Mouse (Mus musculus): ENCODE measurements around the gene Sapcd1. TPM values are rescaled to one million over a fixed set of nuclear protein-coding genes. Genes with fewer than 3 reads are reported as not detected.

Sapcd1 gene
- 0.54 and 1.7 TPM in 2 replicates for polyA plus RNA-seq (2012; rRNA removed; ENCODE audit: low replicate concordance)

GRCm38 (mm10) chr17:35027277-35028068, at the start of gene Sapcd1:
Sapcd1 (minus strand) TSS chr17:35028016.

GRCm38 (mm10) chr17:35076507-35077176, 48.8 kb upstream of the Sapcd1 start, which contains the start of gene Ly6g6e:
Ly6g6e (plus strand) TSS chr17:35076902.

GRCm38 (mm10) chr17:35066084-35066483, 38.3 kb upstream of the Sapcd1 start, which contains the start of gene Mpig6b:
Mpig6b (minus strand) TSS chr17:35066184.

GRCm38 (mm10) chr17:35064951-35065947, 37.4 kb upstream of the Sapcd1 start, which contains the start of gene Ly6g6c:
Ly6g6c (plus strand) TSS chr17:35065388.

GRCm38 (mm10) chr17:35058911-35059892, 31.4 kb upstream of the Sapcd1 start, which contains the start of gene Ddah2:
Ddah2 (plus strand) TSS chr17:35059035.

GRCm38 (mm10) chr17:35049561-35050016, 21.8 kb upstream of the Sapcd1 start, which contains the start of gene Clic1:
Clic1 (plus strand) TSS chr17:35049966.

GRCm38 (mm10) chr17:35046681-35047455, 19.1 kb upstream of the Sapcd1 start, which contains the start of gene Msh5:
Msh5 (minus strand) TSS chr17:35046745.

GRCm38 (mm10) chr17:35016376-35016775, 11.4 kb downstream of the Sapcd1 start, which contains the start of gene Vwa7:
Vwa7 (plus strand) TSS chr17:35016579.

GRCm38 (mm10) chr17:35000717-35001451, 26.9 kb downstream of the Sapcd1 start, which contains the start of gene Vars:
Vars (plus strand) TSS chr17:35000987.

GRCm38 (mm10) chr17:34981690-34982180, 46.1 kb downstream of the Sapcd1 start, which contains the start of gene Lsm2:
Lsm2 (plus strand) TSS chr17:34981862.

Other genes with a start within 250 kb of the Sapcd1 start
- gene Cyp21a1, start 223.5 kb downstream of the Sapcd1 start, polyA plus RNA-seq (2012; rRNA removed; ENCODE audit: low replicate concordance) = 0.26 and 1.6 TPM in 2 replicates
- 37.5 and 44.6 TPM in 2 replicates for gene Stk19, start 191.1 kb downstream of the Sapcd1 start, polyA plus RNA-seq (2012; rRNA removed; ENCODE audit: low replicate concordance)
- 65.8 and 69.5 TPM in 2 replicates for gene Dxo, start 191.0 kb downstream of the Sapcd1 start, polyA plus RNA-seq (2012; rRNA removed; ENCODE audit: low replicate concordance)
- 92.6 and 103 TPM in 2 replicates for gene Skiv2l, start 177.8 kb downstream of the Sapcd1 start, polyA plus RNA-seq (2012; rRNA removed; ENCODE audit: low replicate concordance)
- gene Nelfe, start 177.6 kb downstream of the Sapcd1 start, polyA plus RNA-seq (2012; rRNA removed; ENCODE audit: low replicate concordance) = 26.6 and 41.9 TPM in 2 replicates
- 75.6 and 198 TPM in 2 replicates for gene Cfb, start 165.5 kb downstream of the Sapcd1 start, polyA plus RNA-seq (2012; rRNA removed; ENCODE audit: low replicate concordance)
- 7.5 and 24.8 TPM in 2 replicates for gene Zbtb12, start 148.5 kb downstream of the Sapcd1 start, polyA plus RNA-seq (2012; rRNA removed; ENCODE audit: low replicate concordance)
- gene Gm20547, start 146.0 kb downstream of the Sapcd1 start, polyA plus RNA-seq (2012; rRNA removed; ENCODE audit: low replicate concordance) = not detected in 2 replicates
- 69.3 and 73.7 TPM in 2 replicates for gene C2, start 129.8 kb downstream of the Sapcd1 start, polyA plus RNA-seq (2012; rRNA removed; ENCODE audit: low replicate concordance)
- gene Ehmt2, start 129.5 kb downstream of the Sapcd1 start, polyA plus RNA-seq (2012; rRNA removed; ENCODE audit: low replicate concordance) = 185 and 311 TPM in 2 replicates
- gene Slc44a4, start 113.5 kb downstream of the Sapcd1 start, polyA plus RNA-seq (2012; rRNA removed; ENCODE audit: low replicate concordance) = 0.10 and 12.1 TPM in 2 replicates
- 41.5 and 44.0 TPM in 2 replicates for gene Neu1, start 96.8 kb downstream of the Sapcd1 start, polyA plus RNA-seq (2012; rRNA removed; ENCODE audit: low replicate concordance)
- 15.3 and 47.3 TPM in 2 replicates for gene Hspa1b, start 68.8 kb downstream of the Sapcd1 start, polyA plus RNA-seq (2012; rRNA removed; ENCODE audit: low replicate concordance)
- gene Gm20481, start 58.1 kb downstream of the Sapcd1 start, polyA plus RNA-seq (2012; rRNA removed; ENCODE audit: low replicate concordance) = not detected in 2 replicates
- gene Hspa1a, start 55.9 kb downstream of the Sapcd1 start, polyA plus RNA-seq (2012; rRNA removed; ENCODE audit: low replicate concordance) = 8.7 and 27.0 TPM in 2 replicates
- 0.46 and 0.59 TPM in 2 replicates for gene Hspa1l, start 55.3 kb downstream of the Sapcd1 start, polyA plus RNA-seq (2012; rRNA removed; ENCODE audit: low replicate concordance)
- 69.2 and 79.0 TPM in 2 replicates for gene Lsm2, start 46.2 kb downstream of the Sapcd1 start, polyA plus RNA-seq (2012; rRNA removed; ENCODE audit: low replicate concordance)
- gene Vars, start 27.0 kb downstream of the Sapcd1 start, polyA plus RNA-seq (2012; rRNA removed; ENCODE audit: low replicate concordance) = 61.9 and 207 TPM in 2 replicates
- gene Vwa7, start 11.4 kb downstream of the Sapcd1 start, polyA plus RNA-seq (2012; rRNA removed; ENCODE audit: low replicate concordance) = 0.39 and 0.62 TPM in 2 replicates
- 1.8 TPM in 2 replicates for gene Msh5, start 18.7 kb upstream of the Sapcd1 start, polyA plus RNA-seq (2012; rRNA removed; ENCODE audit: low replicate concordance)
- 87.4 and 180 TPM in 2 replicates for gene Clic1, start 21.9 kb upstream of the Sapcd1 start, polyA plus RNA-seq (2012; rRNA removed; ENCODE audit: low replicate concordance)
- gene Ddah2, start 31.0 kb upstream of the Sapcd1 start, polyA plus RNA-seq (2012; rRNA removed; ENCODE audit: low replicate concordance) = 59.2 and 121 TPM in 2 replicates
- gene Ly6g6c, start 37.4 kb upstream of the Sapcd1 start, polyA plus RNA-seq (2012; rRNA removed; ENCODE audit: low replicate concordance) = 0.17 TPM in 1 of 2 replicates, not detected in the other
- gene Mpig6b, start 38.2 kb upstream of the Sapcd1 start, polyA plus RNA-seq (2012; rRNA removed; ENCODE audit: low replicate concordance) = 0.09 and 0.21 TPM in 2 replicates
- gene Ly6g6e, start 48.9 kb upstream of the Sapcd1 start, polyA plus RNA-seq (2012; rRNA removed; ENCODE audit: low replicate concordance) = 0.24 and 4.5 TPM in 2 replicates
- 2.3 and 5.4 TPM in 2 replicates for gene Ly6g6d, start 50.0 kb upstream of the Sapcd1 start, polyA plus RNA-seq (2012; rRNA removed; ENCODE audit: low replicate concordance)
- gene Ly6g6f, start 57.6 kb upstream of the Sapcd1 start, polyA plus RNA-seq (2012; rRNA removed; ENCODE audit: low replicate concordance) = not detected in 2 replicates
- 206 and 214 TPM in 2 replicates for gene Abhd16a, start 61.2 kb upstream of the Sapcd1 start, polyA plus RNA-seq (2012; rRNA removed; ENCODE audit: low replicate concordance)
- gene Ly6g5c, start 80.3 kb upstream of the Sapcd1 start, polyA plus RNA-seq (2012; rRNA removed; ENCODE audit: low replicate concordance) = 3.1 TPM in 1 of 2 replicates, not detected in the other
- 1.9 and 3.2 TPM in 2 replicates for gene Ly6g5b, start 87.4 kb upstream of the Sapcd1 start, polyA plus RNA-seq (2012; rRNA removed; ENCODE audit: low replicate concordance)
- gene Gpank1, start 93.4 kb upstream of the Sapcd1 start, polyA plus RNA-seq (2012; rRNA removed; ENCODE audit: low replicate concordance) = 12.3 and 16.6 TPM in 2 replicates
- 304 and 310 TPM in 2 replicates for gene Csnk2b, start 94.0 kb upstream of the Sapcd1 start, polyA plus RNA-seq (2012; rRNA removed; ENCODE audit: low replicate concordance)
- gene D17H6S53E, start 98.4 kb upstream of the Sapcd1 start, polyA plus RNA-seq (2012; rRNA removed; ENCODE audit: low replicate concordance) = 6.4 and 11.3 TPM in 2 replicates
- gene Apom, start 104.0 kb upstream of the Sapcd1 start, polyA plus RNA-seq (2012; rRNA removed; ENCODE audit: low replicate concordance) = 0.17 TPM in 1 of 2 replicates, not detected in the other
- 178 and 246 TPM in 2 replicates for gene Bag6, start 107.2 kb upstream of the Sapcd1 start, polyA plus RNA-seq (2012; rRNA removed; ENCODE audit: low replicate concordance)
- 249 and 404 TPM in 2 replicates for gene Prrc2a, start 136.9 kb upstream of the Sapcd1 start, polyA plus RNA-seq (2012; rRNA removed; ENCODE audit: low replicate concordance)
- 1.9 and 5.2 TPM in 2 replicates for gene Aif1, start 148.1 kb upstream of the Sapcd1 start, polyA plus RNA-seq (2012; rRNA removed; ENCODE audit: low replicate concordance)
- gene Lst1, start 160.4 kb upstream of the Sapcd1 start, polyA plus RNA-seq (2012; rRNA removed; ENCODE audit: low replicate concordance) = 23.5 and 60.6 TPM in 2 replicates
- gene Ltb, start 166.4 kb upstream of the Sapcd1 start, polyA plus RNA-seq (2012; rRNA removed; ENCODE audit: low replicate concordance) = 4.2 and 11.0 TPM in 2 replicates
- 2.2 and 3.1 TPM in 2 replicates for gene Tnf, start 174.0 kb upstream of the Sapcd1 start, polyA plus RNA-seq (2012; rRNA removed; ENCODE audit: low replicate concordance)
- gene Lta, start 177.3 kb upstream of the Sapcd1 start, polyA plus RNA-seq (2012; rRNA removed; ENCODE audit: low replicate concordance) = 0.16 and 0.69 TPM in 2 replicates
- gene Gm16181, start 192.8 kb upstream of the Sapcd1 start, polyA plus RNA-seq (2012; rRNA removed; ENCODE audit: low replicate concordance) = 0.64 and 4.9 TPM in 2 replicates
- 7.5 and 9.8 TPM in 2 replicates for gene Atp6v1g2, start 205.6 kb upstream of the Sapcd1 start, polyA plus RNA-seq (2012; rRNA removed; ENCODE audit: low replicate concordance)
- gene Nfkbil1, start 207.8 kb upstream of the Sapcd1 start, polyA plus RNA-seq (2012; rRNA removed; ENCODE audit: low replicate concordance) = 14.3 and 18.2 TPM in 2 replicates
- 285 and 496 TPM in 2 replicates for gene Ddx39b, start 213.7 kb upstream of the Sapcd1 start, polyA plus RNA-seq (2012; rRNA removed; ENCODE audit: low replicate concordance)
- 1,137 and 2,644 TPM in 2 replicates for gene H2-D1, start 234.7 kb upstream of the Sapcd1 start, polyA plus RNA-seq (2012; rRNA removed; ENCODE audit: low replicate concordance)

Measured in subcutaneous adipose tissue, adult 2 months (tissue).